Mouse (Mus musculus) T-helper 17 cell (primary cell): ENCODE results near the gene Gm5244.

ENCODE experiments used
- in situ Hi-C, 2 experiments: fragments of 300-600 bp; cut with MboI, MseI; formaldehyde crosslinking; loops; 1 replicate in 1 of 2; 2 replicates in 1 of 2; pipeline ENCODE4 v1.15.1; 2025; ENCODE audit warnings: high pct_unique_total_duplicates in 2 of 2

Gm5244 gene

DNA sequence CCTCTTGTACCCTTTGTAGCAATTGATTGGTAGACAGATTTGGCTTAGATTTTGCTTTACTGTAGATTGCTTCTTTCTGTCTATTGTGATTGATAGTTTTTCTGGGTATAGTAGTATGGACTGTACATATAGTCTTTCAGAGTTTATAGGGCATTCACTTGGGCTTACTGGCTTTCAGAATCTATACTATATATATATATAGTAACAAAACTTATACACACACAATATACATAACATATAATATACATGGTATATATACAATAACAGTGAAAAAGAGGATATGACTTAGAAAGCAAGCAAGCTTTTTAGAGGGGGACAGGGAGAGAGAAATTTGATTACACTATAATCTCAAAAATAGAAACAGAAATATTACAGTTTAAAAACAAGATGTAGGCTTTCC, at the start of gene Gm5244:
Gm5244 (plus strand) TSS at position 301 of the 400 bp plus-strand sequence.
- in situ Hi-C loops = no loop called here

DNA sequence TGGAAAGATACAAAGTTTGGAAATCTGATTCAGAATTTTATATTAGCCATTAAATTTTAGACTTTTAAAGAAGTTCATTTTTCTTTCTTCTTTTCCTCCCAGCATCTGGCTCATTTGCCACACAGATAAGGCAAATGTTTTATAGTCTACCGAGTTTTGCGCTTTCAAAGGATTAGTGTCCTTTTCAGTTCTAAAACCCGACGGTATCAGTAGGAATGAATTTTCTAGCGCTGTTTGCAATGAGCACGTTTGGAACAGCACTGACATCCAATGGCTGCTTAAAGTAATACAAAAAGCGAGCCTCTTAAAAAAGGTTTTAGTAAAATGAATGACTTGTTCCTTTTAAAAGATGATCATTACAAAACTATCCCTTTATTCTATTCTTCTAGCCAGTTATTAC, 49.4 kb upstream of the Gm5244 start:
- in situ Hi-C loops = no loop called here

DNA sequence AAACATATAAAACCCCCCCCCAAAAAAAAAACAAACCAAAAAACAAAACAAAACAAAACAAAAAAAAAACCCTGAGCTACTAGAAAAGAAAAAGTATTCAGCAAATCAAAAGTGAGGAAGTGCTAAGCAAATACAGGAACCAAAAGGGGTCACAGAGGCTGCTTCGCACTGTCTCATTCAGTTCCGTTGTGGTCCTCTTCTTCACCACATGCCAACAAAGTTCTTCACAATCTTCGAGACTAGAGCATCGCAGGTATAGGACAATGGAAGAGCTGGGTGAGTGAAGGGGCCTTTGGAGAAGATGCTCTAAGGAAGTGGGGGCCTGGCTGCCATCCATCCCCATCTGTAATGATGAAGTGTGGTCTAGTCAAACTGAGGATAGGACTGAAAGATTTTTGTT, 48.1 kb upstream of the Gm5244 start:
- in situ Hi-C loops = no loop called here

DNA sequence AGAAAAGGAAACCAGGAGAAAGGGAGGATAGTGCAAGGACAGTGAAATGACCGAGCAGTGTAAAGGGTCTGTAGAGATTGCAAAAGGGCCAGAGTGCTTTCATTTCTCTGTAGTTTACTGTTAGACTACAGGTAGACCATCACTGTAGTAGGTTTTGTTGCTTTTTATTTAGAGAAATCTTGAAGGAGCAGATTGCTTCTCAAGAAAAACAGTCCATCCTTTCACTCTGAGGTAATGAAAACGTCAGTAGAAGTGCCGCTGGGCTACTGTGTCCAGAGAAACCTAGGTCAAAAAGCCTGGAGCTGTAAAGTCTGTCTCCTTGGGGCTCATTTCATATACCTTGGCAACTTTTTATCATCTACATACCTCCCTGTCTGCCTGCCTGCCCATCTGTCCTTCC, 47.4 kb upstream of the Gm5244 start:
- in situ Hi-C loops = no loop called here

DNA sequence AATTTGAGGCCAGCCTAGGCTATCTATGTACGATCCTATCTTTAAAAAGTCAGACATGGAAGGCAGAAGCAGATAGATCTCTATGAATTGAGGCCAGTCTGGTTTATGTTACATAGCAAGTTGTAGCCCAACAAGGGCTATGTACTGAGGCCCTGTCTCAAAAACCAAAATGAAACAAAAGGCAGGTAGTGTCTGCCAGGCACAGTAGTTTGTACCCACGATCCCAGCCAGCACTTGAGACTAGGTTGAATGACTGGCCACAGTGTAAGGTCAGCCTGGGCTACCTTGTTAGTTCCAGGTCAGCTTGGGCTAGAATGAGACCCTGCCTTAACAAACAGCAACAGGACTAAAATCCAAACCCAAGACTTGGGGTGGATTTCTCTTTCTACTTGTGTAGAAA, 45.9 kb upstream of the Gm5244 start:
- in situ Hi-C loops = loop anchor here (5.0 to 10.0 kb wide), 3 partner anchors 226 to 796 kb away; no protein-coding TSS in a partner anchor

DNA sequence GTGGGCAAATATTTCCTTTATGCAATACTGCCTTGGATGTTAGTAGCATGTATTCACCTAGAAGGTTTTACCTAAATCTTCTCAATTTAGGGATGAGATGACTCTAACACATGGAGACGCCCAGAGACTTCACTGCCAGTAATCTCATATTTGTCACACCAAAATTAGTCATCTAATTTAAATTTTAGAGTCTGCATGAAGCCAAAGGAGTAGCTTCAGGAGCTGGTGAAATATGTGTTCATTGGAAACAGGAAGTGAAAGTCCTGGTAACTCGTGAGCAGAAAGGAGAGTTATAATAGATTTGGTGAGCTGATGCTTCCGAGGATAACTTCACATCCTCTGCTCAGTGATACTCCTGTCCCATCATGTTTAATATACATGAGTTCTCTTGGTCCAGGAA, 45.4 kb upstream of the Gm5244 start:
- in situ Hi-C loops = loop anchor here (5.0 to 10.0 kb wide), 3 partner anchors 226 to 796 kb away; no protein-coding TSS in a partner anchor

DNA sequence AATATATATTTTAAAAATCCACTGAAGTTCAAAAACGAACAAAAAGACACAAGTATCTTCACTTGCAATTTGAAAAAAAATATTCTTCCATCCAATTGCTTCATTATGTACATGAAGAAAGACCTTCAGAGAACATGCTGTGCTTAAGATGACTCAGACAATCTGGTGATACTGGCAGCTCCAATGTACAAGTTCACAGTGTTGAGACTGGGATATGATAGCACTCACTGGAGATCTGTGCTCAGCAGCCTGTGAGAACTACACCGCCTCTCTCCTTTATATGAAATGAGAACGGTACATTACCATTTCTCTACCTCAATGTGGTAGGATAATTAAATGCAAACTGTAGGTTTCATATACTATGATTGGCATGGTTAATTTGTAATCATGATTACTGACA, 43.7 kb upstream of the Gm5244 start:
- in situ Hi-C loops = loop anchor here (5.0 to 10.0 kb wide), 3 partner anchors 228 to 798 kb away; no protein-coding TSS in a partner anchor

DNA sequence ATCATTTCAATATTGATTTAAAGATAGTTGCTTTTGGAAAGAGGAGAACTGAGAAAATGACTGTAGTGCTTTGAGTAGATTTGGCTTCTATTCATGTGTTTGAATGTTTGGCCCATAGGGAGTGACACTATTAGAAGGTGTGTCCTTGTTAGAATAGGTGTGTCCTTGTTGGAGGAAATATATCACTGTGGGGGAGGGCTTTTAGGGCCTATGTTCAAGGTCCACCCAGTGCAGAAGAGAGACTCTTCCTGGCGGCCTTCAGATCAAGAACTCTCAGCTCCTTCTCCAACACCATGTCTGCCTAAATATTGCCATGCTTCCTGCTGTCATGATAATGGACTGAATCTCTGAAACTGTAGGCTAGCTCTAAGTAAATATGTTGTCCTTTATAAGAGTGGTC, 42.2 kb upstream of the Gm5244 start:
- in situ Hi-C loops = loop anchor here (5.0 to 10.0 kb wide), 3 partner anchors 229 to 799 kb away; no protein-coding TSS in a partner anchor

DNA sequence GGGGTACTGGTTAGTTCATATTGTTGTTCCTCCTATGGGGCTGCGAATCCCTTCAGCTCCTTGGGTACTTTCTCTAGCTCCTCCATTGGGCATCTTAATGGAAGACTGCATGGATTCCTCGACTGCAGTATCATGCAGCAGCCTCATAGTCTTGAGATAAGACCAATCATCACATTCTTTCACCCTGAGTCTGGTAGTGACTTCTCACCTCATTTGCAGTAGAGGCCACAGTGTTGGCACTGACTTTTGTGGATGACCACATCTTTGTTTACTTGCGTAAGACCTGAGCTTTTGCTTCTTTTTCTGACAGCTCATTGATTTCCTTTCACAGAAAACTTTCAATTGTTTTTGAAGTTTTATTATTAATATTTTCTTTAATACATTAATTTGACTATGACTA, 40.8 kb upstream of the Gm5244 start:
- in situ Hi-C loops = loop anchor here in 1 of 2 experiments (10.0 kb wide), 2 partner anchors 231 to 801 kb away; no protein-coding TSS in a partner anchor

DNA sequence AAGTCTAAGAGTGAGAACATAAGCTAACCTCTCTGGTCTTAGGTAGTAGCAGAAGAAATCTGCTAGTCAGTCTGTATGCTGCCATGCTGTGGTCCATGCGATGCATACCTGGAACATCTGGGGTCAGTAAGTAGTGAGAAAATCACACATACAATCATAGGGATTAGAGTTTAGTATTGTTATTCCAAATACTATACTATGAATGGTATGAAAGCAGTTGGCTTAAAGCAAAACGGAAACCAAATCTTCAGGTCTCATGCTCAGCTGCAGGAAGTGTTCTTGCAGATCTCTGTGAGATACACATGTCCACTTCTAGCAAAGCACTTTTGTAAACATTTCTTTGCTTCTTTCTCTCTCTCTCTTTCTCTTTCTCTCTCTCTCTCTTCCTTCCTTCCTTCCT, 40.3 kb upstream of the Gm5244 start:
- in situ Hi-C loops = loop anchor here in 1 of 2 experiments (10.0 kb wide), 2 partner anchors 231 to 801 kb away; no protein-coding TSS in a partner anchor

DNA sequence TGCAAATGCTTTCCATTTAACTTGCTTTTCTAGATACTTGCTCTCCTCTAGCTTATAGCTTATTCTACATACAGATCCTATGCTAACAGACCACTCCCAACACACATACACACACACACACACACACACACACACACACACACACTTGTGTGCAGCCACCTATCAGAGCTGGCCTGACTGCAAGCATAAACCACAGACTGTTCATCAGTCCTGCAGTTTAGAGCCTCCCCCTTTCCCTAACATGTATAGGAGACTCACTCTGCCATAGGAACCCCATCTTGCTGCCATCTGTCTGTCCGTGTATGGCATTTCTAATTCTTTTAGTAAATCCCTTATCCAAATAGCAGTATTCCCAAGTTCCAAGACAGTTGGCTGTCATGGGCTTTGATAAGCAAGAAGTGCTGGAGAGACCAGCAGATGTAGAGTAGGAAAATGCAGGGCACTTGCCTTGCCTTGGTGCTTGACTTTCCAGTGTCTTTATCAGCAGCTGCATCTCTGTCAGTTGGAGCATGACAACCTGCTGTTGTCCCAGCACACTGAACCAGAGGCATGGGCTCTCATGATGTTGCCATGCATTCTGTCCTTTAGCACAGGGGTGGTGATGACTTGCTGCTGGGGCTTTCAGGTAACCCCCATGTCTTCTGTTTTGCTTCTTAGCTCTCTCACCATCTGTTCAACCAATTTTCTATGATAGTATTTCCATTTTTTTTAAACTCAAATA, 33.7 kb upstream of the Gm5244 start:
- in situ Hi-C loops = loop anchor here in 1 of 2 experiments (5.0 kb wide), 1 partner anchor 41 kb away; no protein-coding TSS in a partner anchor

DNA sequence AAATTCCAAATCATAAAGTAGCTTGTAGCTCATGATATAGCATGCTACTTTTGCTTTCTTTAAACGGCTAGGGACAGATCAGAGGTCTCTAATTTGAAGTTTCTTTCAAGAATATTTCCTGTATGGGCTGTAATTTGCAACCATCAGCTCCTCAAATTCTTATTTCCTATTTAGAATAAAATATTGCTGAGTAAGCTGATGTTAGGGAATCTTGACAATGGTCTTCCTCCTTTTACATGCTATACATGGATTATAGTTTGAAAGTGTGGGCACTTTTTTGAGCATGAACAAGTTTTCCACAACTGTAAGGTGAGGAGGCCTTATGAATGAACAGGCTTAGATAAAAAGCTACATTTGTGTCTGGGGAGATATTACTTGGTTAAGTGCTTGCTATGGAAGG, 32.6 kb upstream of the Gm5244 start:
- in situ Hi-C loops = loop anchor here in 1 of 2 experiments (5.0 kb wide), 1 partner anchor 42 kb away; no protein-coding TSS in a partner anchor

DNA sequence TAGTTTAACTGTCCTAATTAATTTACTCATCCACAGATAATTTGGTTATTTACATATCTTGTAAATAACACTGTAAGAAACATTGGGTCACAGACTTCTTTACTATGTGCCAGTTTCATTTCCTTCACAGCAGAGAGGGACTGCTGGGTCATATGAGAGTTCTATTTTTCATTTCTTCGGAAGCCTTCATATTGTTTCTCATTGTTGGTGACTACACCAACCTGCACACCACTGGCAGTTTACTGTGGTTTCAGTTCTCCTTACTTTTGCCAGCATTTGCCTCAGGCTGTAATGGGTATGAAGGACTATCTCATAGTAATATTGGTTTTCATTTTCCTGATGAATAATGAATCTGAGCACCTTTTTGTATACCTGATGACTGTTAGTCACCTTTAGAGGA, 28.0 kb upstream of the Gm5244 start:
- in situ Hi-C loops = loop anchor here in 1 of 2 experiments (5.0 kb wide), 1 partner anchor 46 kb away; no protein-coding TSS in a partner anchor

DNA sequence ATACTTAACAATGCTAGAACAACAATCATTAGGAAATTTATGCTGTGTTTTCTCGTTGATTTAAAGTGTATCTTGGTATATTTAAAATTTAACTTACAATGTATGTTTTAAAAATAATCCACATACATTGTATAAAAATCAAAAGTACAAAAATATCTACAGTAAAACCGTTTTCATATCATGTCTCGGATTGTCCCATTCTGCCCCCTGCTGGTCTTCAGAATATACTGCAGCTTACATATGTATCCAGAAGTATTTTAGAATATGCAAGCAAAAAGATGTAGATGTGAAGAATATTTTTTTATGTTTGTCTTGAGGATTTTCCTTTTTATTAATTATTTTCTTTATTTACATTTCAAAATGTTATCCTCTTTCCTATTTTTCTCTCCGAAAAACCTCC, 26.1 kb upstream of the Gm5244 start:
- in situ Hi-C loops = loop anchor here in 1 of 2 experiments (10.0 kb wide), 1 partner anchor 226 kb away; the partner anchor contains the start of gene Gm4952

DNA sequence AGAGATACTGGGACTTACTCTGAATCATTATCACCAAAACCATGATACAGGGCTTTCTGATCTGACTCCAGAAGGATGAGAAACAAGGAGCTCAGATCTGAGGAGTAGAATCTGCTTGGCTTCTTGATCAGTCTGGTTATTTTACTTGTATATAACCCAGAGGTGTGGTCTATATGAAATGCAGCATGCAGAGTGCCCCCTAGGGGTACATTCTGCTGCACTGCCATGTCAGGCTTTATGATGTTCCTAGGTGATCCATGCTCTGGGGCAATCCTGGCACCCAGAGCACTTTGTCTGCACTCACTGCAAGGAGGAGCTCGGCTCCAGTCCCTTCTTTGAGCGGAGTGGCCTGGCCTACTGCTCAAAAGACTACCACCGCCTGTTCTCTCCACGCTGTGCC, 21.9 kb upstream of the Gm5244 start:
- in situ Hi-C loops = loop anchor here in 1 of 2 experiments (10.0 kb wide), 1 partner anchor 230 kb away; the partner anchor contains the start of gene Gm4952

DNA sequence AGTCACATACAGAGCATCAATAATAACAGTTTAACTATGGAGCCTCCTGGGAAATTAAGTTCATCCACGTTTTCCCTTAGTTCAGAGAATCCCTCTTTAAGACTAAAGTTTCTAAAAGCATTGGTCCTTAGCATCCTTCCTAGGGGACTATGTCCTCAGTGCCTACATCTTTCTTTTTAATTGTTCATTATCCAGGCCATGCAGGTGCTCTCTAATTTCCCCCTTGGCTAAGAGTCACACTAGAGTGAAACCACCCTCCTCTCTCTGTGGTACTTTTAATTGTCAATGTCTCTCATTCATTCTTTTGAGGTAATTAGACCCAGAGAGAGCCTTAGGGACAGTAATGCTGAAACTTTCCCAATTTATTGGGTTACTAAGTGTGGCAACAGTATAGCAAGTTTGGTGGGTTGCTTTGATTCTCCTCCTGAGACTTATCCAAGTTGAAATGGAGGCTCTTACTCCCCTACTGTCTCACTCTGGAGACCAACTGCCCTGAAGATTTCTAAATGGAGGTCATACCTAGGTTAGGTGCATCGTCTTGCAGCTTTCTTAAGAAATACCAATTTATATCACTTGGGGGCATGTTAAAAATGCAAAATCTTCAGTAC, 15.6 kb upstream of the Gm5244 start:
- in situ Hi-C loops = no loop called here

DNA sequence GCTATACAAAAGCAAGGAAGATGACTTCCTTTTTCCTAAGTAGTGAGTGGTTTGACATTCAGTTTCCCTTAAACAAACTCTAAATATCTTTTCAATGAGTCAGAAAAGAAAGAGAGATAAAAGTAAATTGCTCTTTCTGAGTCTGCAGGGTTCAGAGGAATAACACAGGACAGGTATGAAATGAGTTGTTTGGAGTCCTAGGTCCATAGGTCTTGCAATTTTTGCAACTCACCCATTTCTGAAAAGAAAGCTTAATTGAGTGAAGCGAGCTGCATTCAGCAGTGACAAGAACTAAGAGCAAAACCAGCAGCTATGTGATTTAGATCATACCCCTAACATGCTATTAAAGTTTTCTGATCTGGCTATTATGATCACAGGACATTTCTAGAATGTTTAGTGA, 14.9 kb upstream of the Gm5244 start:
- in situ Hi-C loops = no loop called here

DNA sequence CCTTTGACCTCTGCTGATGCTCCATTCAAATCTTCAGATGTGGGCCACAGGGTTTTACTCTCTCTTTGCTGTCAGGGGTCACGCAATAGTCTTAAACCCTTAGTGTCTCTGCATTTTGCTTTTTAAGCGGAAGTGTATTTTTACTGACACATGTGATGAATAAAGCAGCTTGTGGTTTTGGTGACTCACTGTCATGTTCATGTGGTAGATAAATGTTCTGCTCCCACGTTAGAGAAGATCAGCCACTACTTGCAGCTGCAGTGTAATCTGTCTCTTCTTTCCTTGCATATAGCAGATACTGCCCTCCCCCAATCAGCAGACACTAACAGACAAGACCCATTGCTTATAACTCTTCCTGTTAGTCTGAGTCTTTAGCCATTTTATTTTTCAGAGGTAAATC, 12.9 kb upstream of the Gm5244 start:
- in situ Hi-C loops = no loop called here

DNA sequence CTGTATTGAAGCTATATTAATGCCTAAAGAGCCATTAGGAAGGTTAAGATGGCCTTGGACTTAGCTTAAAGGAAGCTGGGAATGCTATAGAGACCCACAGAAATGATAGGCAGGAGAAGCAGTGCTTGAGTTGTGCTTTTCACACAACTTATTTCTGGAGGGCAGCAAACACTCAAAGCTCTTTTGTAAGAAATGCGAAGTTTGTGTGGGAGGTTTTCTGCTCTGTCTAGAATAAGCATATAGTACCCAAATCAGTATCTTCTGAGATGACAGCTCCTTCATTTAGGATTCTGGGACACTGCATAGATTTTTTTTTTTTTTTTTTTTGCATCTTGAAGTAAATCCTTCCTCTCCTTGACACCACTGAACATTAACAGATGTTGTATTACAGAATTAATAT, 8.0 kb upstream of the Gm5244 start:
- in situ Hi-C loops = no loop called here

DNA sequence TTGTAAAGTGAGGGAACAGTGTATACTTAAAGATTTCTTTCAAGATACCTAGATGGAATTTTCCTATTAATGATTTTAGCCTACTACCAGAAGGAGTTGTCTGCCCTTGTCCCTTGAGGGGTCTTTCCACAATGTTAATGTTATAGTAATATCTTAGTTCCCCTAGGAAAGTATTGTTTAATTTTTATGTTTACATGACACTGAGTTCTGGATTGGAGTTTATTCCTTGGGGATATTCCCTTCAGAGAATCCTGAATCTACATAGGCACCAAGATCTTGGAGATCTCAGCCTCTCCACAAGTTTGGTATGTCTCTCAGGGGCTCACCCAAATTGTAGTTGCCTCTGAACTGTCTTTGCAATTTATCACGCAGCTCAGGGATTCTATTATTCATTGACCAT, 10.5 kb downstream of the Gm5244 start, which contains the start of gene Olfr1444:
Olfr1444 (plus strand) TSS at position 301 of the 400 bp plus-strand sequence.
- in situ Hi-C loops = no loop called here

DNA sequence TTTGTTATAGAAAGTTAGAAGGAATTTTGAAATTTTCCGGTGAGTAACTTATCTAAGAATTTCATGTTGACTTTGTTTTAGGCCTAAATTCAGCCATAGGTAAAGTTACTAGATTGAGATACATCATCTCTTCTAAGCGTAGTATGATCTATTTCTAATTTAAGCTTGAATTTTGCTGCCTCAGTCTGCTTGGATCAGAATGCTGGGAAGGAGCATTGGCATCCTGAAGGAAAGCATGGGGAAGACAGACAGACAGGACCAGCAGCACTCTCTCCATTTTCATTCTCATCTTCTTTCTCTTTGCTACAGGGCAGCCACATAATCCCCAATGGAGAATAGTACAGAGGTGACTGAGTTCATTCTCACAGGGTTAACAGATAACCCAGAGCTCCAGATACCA, 37.1 kb downstream of the Gm5244 start, which contains the start of gene Olfr1445:
Olfr1445 (plus strand) TSS at position 301 of the 400 bp plus-strand sequence.
- in situ Hi-C loops = no loop called here

DNA sequence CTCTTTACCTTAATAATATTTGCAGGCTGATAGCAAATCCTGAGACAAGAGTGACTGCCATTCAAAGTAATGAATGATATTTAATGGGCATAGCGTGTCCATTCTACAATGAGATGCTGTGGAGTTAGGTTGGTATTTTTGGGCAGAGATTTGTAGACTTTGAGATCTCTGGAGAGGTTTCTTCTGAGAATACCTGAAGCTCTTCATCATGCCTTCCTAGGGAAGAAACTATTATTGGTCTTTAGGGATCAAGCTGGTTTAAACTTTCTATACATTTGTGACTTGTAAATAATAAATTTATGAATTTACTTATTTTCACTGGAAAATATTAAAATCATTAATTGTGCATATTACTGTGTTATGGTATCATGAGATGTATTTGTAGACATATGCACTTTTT, 46.9 kb downstream of the Gm5244 start, which contains the start of gene Olfr1446:
Olfr1446 (minus strand) TSS at position 101 of the 400 bp plus-strand sequence.
- in situ Hi-C loops = no loop called here
